Mouse (Mus musculus) MEL (cell line): Measurements from ENCODE around the gene Adprhl1. TPM values are rescaled to one million over a fixed set of nuclear protein-coding genes. Genes with fewer than 3 reads are reported as not detected.

Experiments used
- DNase-seq: peaks from one replicate; pipeline ENCODE4 v3.0.0; 2011; ENCODE audit warnings: low read depth, low spot score
- H3K27ac ChIP-seq: 2 replicates; pipeline ENCODE4 v1.5.1; 2012; ENCODE audit warnings: low read depth, mild to moderate bottlenecking, control low read depth, low read length, moderate library complexity; ENCODE audit not compliant: control insufficient read depth
- H3K27me3 ChIP-seq, 2 experiments: fragments of 150-350 bp in 1 of 2; sonication (generic) in 1 of 2; 2 replicates each; pipeline ENCODE4 v1.6.1; 2012; ENCODE audit warnings: low read length in 2 of 2, mild to moderate bottlenecking in 2 of 2, improper control_type of control experiment in 1 of 2, moderate library complexity in 1 of 2; ENCODE audit not compliant: insufficient read depth in 2 of 2, control insufficient read depth in 1 of 2
- H3K36me3 ChIP-seq, 2 experiments: 2 replicates each; pipeline ENCODE4 v1.6.1; 2012 to 2014; ENCODE audit warnings: low read length in 2 of 2, improper control_type of control experiment in 1 of 2, inconsistent platforms in 1 of 2, mild to moderate bottlenecking in 1 of 2; ENCODE audit not compliant: insufficient read depth in 2 of 2, control insufficient read depth in 1 of 2
- H3K4me1 ChIP-seq, 2 experiments: fragments of 150-350 bp in 1 of 2; sonication (generic) in 1 of 2; 2 replicates each; pipeline ENCODE4 v1.6.1; 2012; ENCODE audit warnings: low read length in 2 of 2, improper control_type of control experiment in 1 of 2, mild to moderate bottlenecking in 1 of 2; ENCODE audit not compliant: insufficient read depth in 2 of 2, control insufficient read depth in 1 of 2
- H3K4me3 ChIP-seq, 2 experiments: fragments of 150-350 bp in 1 of 2; sonication (generic) in 1 of 2; 2 replicates each; pipeline ENCODE4 v1.5.1; 2012; ENCODE audit warnings: low read depth in 2 of 2, low read length in 2 of 2, mild to moderate bottlenecking in 2 of 2, moderate library complexity in 2 of 2, control low read depth in 1 of 2, improper control_type of control experiment in 1 of 2; ENCODE audit not compliant: control insufficient read depth in 1 of 2, insufficient read depth in 1 of 2
- H3K79me2 ChIP-seq: 2 replicates; pipeline ENCODE4 v1.6.1; 2012; ENCODE audit warnings: mild to moderate bottlenecking, low read length, moderate library complexity; ENCODE audit not compliant: control insufficient read depth, poor library complexity, insufficient read depth
- H3K9ac ChIP-seq: 2 replicates; pipeline ENCODE4 v1.6.1; 2012; ENCODE audit warnings: low read depth, mild to moderate bottlenecking, control low read depth, low read length, moderate library complexity; ENCODE audit not compliant: control insufficient read depth, poor library complexity, severe bottlenecking
- H3K9me3 ChIP-seq: fragments of 150-350 bp; sonication (generic); replicated peaks from 2 replicates; pipeline ENCODE4 v1.6.1; 2012; ENCODE audit warnings: mild to moderate bottlenecking, low read length, improper control_type of control experiment, moderate library complexity; ENCODE audit not compliant: insufficient read depth
- BHLHE40 ChIP-seq: IDR thresholded peaks from 2 replicates; pipeline ENCODE4 v1.6.1; 2012; ENCODE audit warnings: low read depth, mild to moderate bottlenecking, inconsistent platforms, low read length, improper control_type of control experiment, borderline replicate concordance
- CHD1 ChIP-seq: IDR thresholded peaks from 2 replicates; pipeline ENCODE4 v1.6.1; 2012; ENCODE audit warnings: low read depth, mild to moderate bottlenecking, inconsistent platforms, low read length, improper control_type of control experiment
- E2F4 ChIP-seq: IDR thresholded peaks from 2 replicates; pipeline ENCODE4 v1.6.1; 2011; ENCODE audit warnings: low read depth, low read length, improper control_type of control experiment, borderline replicate concordance
- ETS1 ChIP-seq: IDR thresholded peaks from 2 replicates; pipeline ENCODE4 v1.6.1; 2012; ENCODE audit warnings: low read depth, mild to moderate bottlenecking, inconsistent platforms, low read length, improper control_type of control experiment, moderate library complexity
- JUND ChIP-seq: IDR thresholded peaks from 2 replicates; pipeline ENCODE4 v1.6.1; 2011; ENCODE audit warnings: low read depth, mild to moderate bottlenecking, improper control_type of control experiment, low read length
- KAT2A ChIP-seq: conservative IDR thresholded peaks from 2 replicates; pipeline ENCODE4 v1.6.1; 2012; ENCODE audit warnings: low read depth, low read length, improper control_type of control experiment, inconsistent platforms
- MEF2A ChIP-seq: IDR thresholded peaks from 2 replicates; pipeline ENCODE4 v1.6.1; 2014; ENCODE audit warnings: low read depth, mild to moderate bottlenecking, inconsistent platforms, low read length, improper control_type of control experiment; ENCODE audit not compliant: poor library complexity, insufficient replicate concordance, severe bottlenecking; ENCODE audit errors: extremely low read depth
- MXI1 ChIP-seq: IDR thresholded peaks from 2 replicates; pipeline ENCODE4 v1.6.1; 2011; ENCODE audit warnings: mild to moderate bottlenecking, low read depth, low read length, improper control_type of control experiment
- MYC ChIP-seq: IDR thresholded peaks from 2 replicates; pipeline ENCODE4 v1.6.1; 2011; ENCODE audit warnings: low read depth, mild to moderate bottlenecking, low read length, improper control_type of control experiment, moderate library complexity
- NELFE ChIP-seq: IDR thresholded peaks from 2 replicates; pipeline ENCODE4 v1.6.1; 2011; ENCODE audit warnings: low read depth, low read length, improper control_type of control experiment
- POLR2AphosphoS2 ChIP-seq: IDR thresholded peaks from 2 replicates; pipeline ENCODE4 v1.6.1; 2011; ENCODE audit warnings: low read length, improper control_type of control experiment
- TAL1 ChIP-seq: IDR thresholded peaks from 2 replicates; pipeline ENCODE4 v1.6.1; 2012; ENCODE audit warnings: mild to moderate bottlenecking, inconsistent platforms, low read length, moderate library complexity, mixed read lengths
- USF1 ChIP-seq: IDR thresholded peaks from 2 replicates; pipeline ENCODE4 v1.6.1; 2014; ENCODE audit warnings: low read depth, mild to moderate bottlenecking, inconsistent platforms, low read length, improper control_type of control experiment, moderate library complexity
- USF2 ChIP-seq, 2 experiments: IDR thresholded peaks; 2 replicates each; pipeline ENCODE4 v1.6.1; 2011 to 2012; ENCODE audit warnings: improper control_type of control experiment in 2 of 2, low read length in 2 of 2, borderline replicate concordance in 1 of 2, inconsistent platforms in 1 of 2, low read depth in 1 of 2, mild to moderate bottlenecking in 1 of 2; ENCODE audit not compliant: insufficient read depth in 1 of 2
- ZC3H11A ChIP-seq: IDR thresholded peaks from 2 replicates; pipeline ENCODE4 v1.6.1; 2012; ENCODE audit warnings: low read depth, mild to moderate bottlenecking, inconsistent platforms, low read length, improper control_type of control experiment
- ZKSCAN1 ChIP-seq: IDR thresholded peaks from 2 replicates; pipeline ENCODE4 v1.6.1; 2012; ENCODE audit warnings: low read depth, mild to moderate bottlenecking, inconsistent platforms, low read length, improper control_type of control experiment, moderate library complexity
- ZMIZ1 ChIP-seq: IDR thresholded peaks from 2 replicates; pipeline ENCODE4 v1.6.1; 2012; ENCODE audit warnings: low read depth, mild to moderate bottlenecking, inconsistent platforms, low read length, improper control_type of control experiment, moderate library complexity
- ZNF384 ChIP-seq: IDR thresholded peaks from 2 replicates; pipeline ENCODE4 v1.6.1; 2012; ENCODE audit warnings: low read depth, mild to moderate bottlenecking, inconsistent platforms, low read length, improper control_type of control experiment
- polyA plus RNA-seq, 2 experiments: library from polyadenylated mRNA; stranded (reverse) in 1 of 2; unstranded in 1 of 2; fragments of >175 nt in 1 of 2; fragments of >200 nt in 1 of 2; gene quantifications; 2 replicates each; pipeline versions ENCODE4 v1.2.1 to v1.2.4; 2012; ENCODE audit warnings: low replicate concordance in 2 of 2, low read depth in 1 of 2; ENCODE audit not compliant: insufficient read length in 2 of 2, insufficient read depth in 1 of 2, missing spikeins in 1 of 2
- total RNA-seq: library from RNA; depleted of rRNA; stranded (reverse); fragments of 300-350 nt; gene quantifications from 2 replicates; pipeline ENCODE4 v1.2.3, GENCODE M21; 2012

Adprhl1 gene
- total and polyA plus RNA-seq, 3 experiments: not detected

DNA sequence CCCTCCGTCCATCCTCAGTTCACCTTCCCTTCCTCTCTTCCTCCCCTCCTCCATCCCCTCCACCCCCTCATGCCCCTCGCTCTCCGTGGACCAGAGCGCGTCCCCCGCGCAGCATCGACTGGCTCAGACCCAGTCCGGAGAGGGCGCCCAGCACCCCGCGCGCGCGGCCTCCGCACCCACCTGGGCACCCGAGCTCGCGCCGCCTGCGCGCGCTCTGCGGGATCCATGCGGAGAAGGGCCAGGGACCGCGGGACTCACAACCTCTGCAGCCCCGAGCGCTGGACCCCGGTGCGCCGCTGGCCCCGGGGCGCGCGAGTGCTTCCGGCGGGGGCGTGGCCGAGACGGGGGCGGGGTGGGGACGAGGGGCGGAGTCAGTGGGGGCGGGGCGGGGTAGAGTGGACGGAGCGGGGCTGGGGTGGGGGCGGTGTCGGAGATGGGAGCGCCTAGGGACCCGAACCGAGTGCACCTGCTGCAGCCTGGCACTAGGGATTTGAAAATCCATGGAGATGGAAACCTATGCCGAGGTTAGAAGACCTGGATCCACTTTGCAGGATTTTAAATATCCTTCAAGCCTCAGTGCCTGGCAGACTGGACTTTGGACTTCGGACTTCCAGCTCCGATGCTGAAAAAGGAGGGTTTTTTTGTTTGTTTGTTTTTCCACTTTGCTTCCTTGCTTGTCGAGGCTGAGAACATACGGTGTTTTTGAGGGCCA is 53.5 kb downstream of the Adprhl1 start, which contains the start of gene Grtp1 (continued):
- TF ChIP-seq CHD1 (no peak), MYC (no peak), POLR2AphosphoS2 (no peak), MXI1 (peak; percentile 53), ETS1 (no peak), USF2 (IDR thresholded peaks at IDR 0.05; ENCODE audit: borderline replicate concordance in 1 of 2, insufficient read depth in 1 of 2, low read depth in 1 of 2, low read length in 2 of 2) (no peak), USF1 (no peak), KAT2A (no peak), E2F4 (no peak), ZKSCAN1 (no peak), ZC3H11A (no peak), NELFE (peak; percentile 54; the same call in 1 of the 2 replicates), ZMIZ1 (peak; percentile 42; the same call in 1 of the 2 replicates), JUND (no peak), TAL1 (no peak), BHLHE40 (no peak)

DNA sequence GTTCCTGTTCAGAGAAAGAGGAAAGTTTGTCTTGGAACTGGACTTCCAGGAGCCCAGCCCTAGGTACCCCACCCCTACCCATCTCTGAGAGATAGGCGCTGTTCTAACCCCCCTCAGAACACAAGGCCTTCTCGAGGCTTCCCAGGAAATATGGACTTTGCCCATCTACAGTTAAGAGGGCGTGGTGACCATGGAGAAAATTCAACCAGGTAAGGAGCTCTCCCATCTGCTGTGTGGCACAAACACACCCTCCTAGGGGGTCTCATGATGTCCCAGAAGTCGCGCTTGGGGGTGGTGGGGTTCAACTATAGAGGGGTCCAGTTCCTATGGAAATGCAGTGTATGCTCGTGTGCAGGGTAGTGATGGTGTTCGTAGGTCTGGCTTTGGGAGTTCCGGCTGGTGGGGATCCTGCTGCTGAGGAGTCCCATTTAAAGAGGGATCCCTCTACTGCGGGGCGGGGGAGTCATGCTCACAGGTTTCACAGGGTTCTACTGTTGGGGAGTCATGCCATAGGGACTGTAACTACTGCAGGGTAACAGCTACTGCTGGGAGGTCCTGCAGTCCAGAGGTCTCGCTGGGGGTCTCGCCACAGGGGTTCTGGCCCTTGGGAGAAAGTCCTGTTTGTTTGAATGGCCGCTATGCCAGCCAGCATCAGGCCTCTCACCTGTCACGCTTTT is 54.4 kb downstream of the Adprhl1 start:
- no peaks in the 10 kb centered on the region for H3K27me3 ChIP-seq
- H3K36me3 ChIP-seq: peaks cover 0 to 20% of the 10 kb centered on the region in 2 experiments; a peak in 2 of 4 replicates
- DNase-seq: no peak
- H3K79me2 ChIP-seq: peaks cover 1% of the 10 kb centered on the region; the same call in 1 of the 2 replicates
- TF ChIP-seq ZNF384: peak; percentile 68; the same call in 1 of the 2 replicates
- no peak for TF ChIP-seq NELFE
- no peak for TF ChIP-seq USF2 (IDR thresholded peaks at IDR 0.05; ENCODE audit: borderline replicate concordance in 1 of 2, insufficient read depth in 1 of 2, low read depth in 1 of 2, low read length in 2 of 2)
- TF ChIP-seq MYC: no peak
- TF ChIP-seq ZMIZ1: no peak
- TF ChIP-seq ETS1: no peak
- no peak for TF ChIP-seq MEF2A
- no peak for TF ChIP-seq ZKSCAN1
- peak overlapping the region; percentile 72 to 75 for H3K4me3 ChIP-seq
- no peak overlapping the region for H3K27ac ChIP-seq
- no peak overlapping the region for H3K9ac ChIP-seq
- H3K4me1 ChIP-seq: peaks cover 5 to 27% of the 10 kb centered on the region in 2 experiments
- no peaks in the 10 kb centered on the region for H3K9me3 ChIP-seq
